Mouse (Mus musculus): Measurements from ENCODE around the gene Zgrf1.

Zgrf1 gene

GRCm38 (mm10) chr3:127639875-127640761, 86.8 kb downstream of the Zgrf1 start:
- peak; percentile 80 for DNase-seq (ENCODE audit: low read depth, low spot score)

- DNase-seq (ENCODE audit: low read depth, low spot score) = peak; percentile 20
Observed at GRCm38 (mm10) chr3:127640762-127641700, 87.7 kb downstream of the Zgrf1 start.

GRCm38 (mm10) chr3:127642211-127642610, 88.9 kb downstream of the Zgrf1 start:
- DNase-seq (ENCODE audit: low read depth, low spot score) = no peak

GRCm38 (mm10) chr3:127646156-127646825, 93.0 kb downstream of the Zgrf1 start:
- DNase-seq (ENCODE audit: low read depth, low spot score) = no peak

- no peak for DNase-seq (ENCODE audit: low read depth, low spot score)
Observed at GRCm38 (mm10) chr3:127651742-127652653, 98.7 kb downstream of the Zgrf1 start.

GRCm38 (mm10) chr3:127660712-127661111, 107.4 kb downstream of the Zgrf1 start:
- no peak for DNase-seq (ENCODE audit: low read depth, low spot score)

GRCm38 (mm10) chr3:127661646-127662531, 108.6 kb downstream of the Zgrf1 start:
- DNase-seq (ENCODE audit: low read depth, low spot score) = no peak
